Mouse (Mus musculus) G1E (cell line): ENCODE results near the gene Nrxn3.

Experiments used
- CTCF ChIP-seq: IDR thresholded peaks from 2 replicates; pipeline ENCODE4 v1.5.1; 2012; ENCODE audit warnings: low read depth, low read length, inconsistent platforms, mixed read lengths
- GATA1 ChIP-seq: IDR thresholded peaks from 2 replicates; pipeline ENCODE4 v1.6.1; 2012; ENCODE audit warnings: borderline replicate concordance, low read length, inconsistent platforms, mixed read lengths

- TF ChIP-seq CTCF: no peak
- no peak for TF ChIP-seq GATA1
These were observed 987.8 kb downstream of the Nrxn3 start for GRCm38 (mm10) chr12:89710459-89710858.
